Mouse (Mus musculus): ENCODE data around the gene Gtpbp10.

DNA sequence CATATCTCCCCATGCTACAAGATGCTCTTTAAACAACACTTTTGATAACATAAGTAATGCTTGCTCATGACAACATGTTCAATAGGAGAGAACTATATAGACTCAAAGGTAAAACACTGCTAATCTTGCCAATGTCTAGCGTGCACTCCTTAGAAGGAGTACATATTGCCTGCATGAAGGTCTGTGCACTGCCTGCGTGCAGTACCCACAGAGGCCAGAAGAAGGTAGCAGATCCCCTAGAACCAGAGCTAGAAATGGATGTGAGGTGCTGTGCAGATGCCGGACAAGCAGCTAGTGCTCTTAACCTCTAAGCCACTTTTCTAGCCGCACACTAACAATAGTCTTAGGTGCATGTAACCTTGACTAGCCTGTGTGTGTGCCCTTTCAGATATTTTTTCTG, 67.2 kb downstream of the Gtpbp10 start:
- TF ChIP-seq MAX (IDR thresholded peaks at IDR 0.05; ENCODE audit: low read length) (no peak), MAFK (IDR thresholded peaks at IDR 0.05; ENCODE audit: insufficient replicate concordance, low read length) (no peak)
